Mouse (Mus musculus): ENCODE data around the gene Rcan2.

DNA sequence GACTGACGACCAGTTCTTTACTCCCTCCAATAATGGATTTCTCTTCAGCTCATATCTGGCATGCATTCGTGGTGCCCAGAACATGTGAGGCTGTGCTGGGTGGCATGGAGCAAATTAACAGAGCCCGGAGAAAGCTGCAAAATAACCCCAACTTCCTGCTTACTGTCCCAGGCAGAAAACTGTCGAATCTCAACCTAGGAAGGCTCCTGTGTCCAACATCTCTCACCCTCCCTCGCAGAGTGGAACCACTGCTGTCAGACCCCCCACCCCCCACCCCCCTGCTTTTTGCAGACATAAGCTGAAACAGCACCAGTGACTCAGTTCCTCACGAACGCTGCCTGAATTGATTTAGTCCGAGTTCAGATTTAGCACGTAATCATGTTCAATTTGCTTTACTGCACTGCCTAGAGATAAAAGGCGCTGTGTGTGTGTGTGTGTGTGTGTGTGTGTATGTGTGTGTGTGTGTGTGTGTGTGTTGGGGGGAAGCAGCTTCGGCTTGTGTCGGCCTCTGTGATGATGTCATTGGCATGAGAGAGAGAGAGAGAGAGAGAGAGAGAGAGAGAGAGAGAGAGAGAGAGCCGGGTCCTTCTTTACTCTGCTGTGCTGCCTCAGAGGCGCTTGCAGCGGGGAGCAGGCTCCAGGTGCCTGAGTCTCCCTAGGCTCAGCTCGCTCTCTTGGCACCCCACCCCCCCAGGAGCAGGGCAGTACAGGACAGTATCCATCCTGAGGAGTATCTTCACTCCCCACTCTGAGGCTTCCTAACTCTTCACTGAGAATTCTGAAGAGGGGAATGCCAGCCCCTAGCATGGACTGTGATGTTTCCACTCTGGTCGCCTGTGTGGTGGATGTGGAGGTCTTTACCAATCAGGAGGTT is 151.7 kb downstream of the Rcan2 start:
- TF ChIP-seq CTCF (IDR thresholded peaks at IDR 0.05; ENCODE audit: low read depth, low read length) (no peak), POLR2A (IDR thresholded peaks at IDR 0.05; ENCODE audit: extremely low read depth, insufficient read depth, low read length) (no peak)
